Mouse (Mus musculus): ENCODE measurements around the gene Hdac4. TPM values are rescaled to one million over a fixed set of nuclear protein-coding genes. Genes with fewer than 3 reads are reported as not detected.

Gene Hdac4
- polyA plus RNA-seq, 1 experiment from 2014 or later: 20.3 TPM

DNA sequence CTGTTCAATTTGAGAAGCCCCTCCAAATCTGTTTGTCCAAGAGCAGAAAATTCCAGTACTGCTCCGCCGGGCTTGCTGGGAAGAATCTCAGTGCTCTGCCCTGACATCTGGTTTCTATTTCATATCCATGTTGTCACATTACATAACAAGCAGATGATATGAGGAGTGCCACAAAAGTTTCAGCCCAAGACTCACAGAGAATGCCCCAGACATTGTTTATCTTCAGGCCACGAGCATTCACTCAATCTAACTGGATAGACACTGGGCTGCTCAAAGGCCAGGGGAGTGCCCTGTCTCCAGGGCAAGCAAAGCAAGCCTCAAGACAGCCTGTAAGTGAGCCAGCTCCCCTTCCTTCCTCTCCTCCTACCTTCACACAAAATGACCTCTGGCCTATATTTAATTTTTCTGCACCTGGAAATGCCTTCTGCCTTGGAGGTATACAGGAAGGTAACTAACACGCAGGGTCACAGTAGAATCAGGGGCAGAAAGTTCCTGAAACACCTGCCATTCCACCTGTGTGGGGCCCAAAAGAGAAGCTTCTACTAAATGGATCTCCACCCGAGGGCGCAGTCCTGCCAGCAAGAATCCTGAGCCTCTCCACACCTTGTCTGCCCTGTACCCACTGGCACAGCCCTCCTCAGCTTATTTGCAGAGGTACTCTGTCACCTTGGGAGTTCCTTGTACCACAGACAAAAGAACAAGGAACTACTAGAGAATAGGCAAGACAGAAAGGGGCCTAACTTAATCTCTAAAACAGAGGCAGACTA, 82.1 kb downstream of the Hdac4 start:
- Histone ChIP-seq H3K9ac (replicated peaks; ENCODE audit: low read depth, low read length) (no peak overlapping the region), H3K27me3 (ENCODE audit: control insufficient read depth, insufficient read depth, low read length) (no peaks in the 10 kb centered on the region), H3K4me1 (ENCODE audit: control insufficient read depth, insufficient read depth, low read length) (peaks cover 9% of the 10 kb centered on the region), H3K36me3 (ENCODE audit: control insufficient read depth, insufficient read depth, low read length) (no peaks in the 10 kb centered on the region), H3K4me3 (ENCODE audit: low read depth, low read length) (no peak overlapping the region), H3K9me3 (ENCODE audit: control insufficient read depth, low read depth, low read length) (no peaks in the 10 kb centered on the region), H3K27ac (ENCODE audit: low read length) (peak overlapping the region; percentile 44; the same call in 1 of the 2 replicates), H3K4me2 (replicated peaks; ENCODE audit: low read depth, low read length) (no peak overlapping the region)
- ATAC-seq (ENCODE audit: insufficient number of reproducible peaks, insufficient read depth, low FRiP score, low read depth): peak; percentile 40
- WGBS: 34% methylated on average over 6 of the region's 6 CpGs

GRCm38 (mm10) chr1:92112591-92112990, 82.9 kb downstream of the Hdac4 start:
- Histone ChIP-seq H3K4me1 (ENCODE audit: control insufficient read depth, insufficient read depth, low read length) (peaks cover 9% of the 10 kb centered on the region), H3K4me3 (ENCODE audit: low read depth, low read length) (no peak overlapping the region), H3K9me3 (ENCODE audit: control insufficient read depth, low read depth, low read length) (no peaks in the 10 kb centered on the region), H3K27ac (ENCODE audit: low read length) (peak overlapping the region; percentile 44; the same call in 1 of the 2 replicates), H3K4me2 (replicated peaks; ENCODE audit: low read depth, low read length) (no peak overlapping the region), H3K27me3 (ENCODE audit: control insufficient read depth, insufficient read depth, low read length) (no peaks in the 10 kb centered on the region), H3K9ac (replicated peaks; ENCODE audit: low read depth, low read length) (no peak overlapping the region), H3K36me3 (ENCODE audit: control insufficient read depth, insufficient read depth, low read length) (no peaks in the 10 kb centered on the region)
- WGBS: 77% methylated on average over 5 of the region's 5 CpGs
- ATAC-seq (ENCODE audit: insufficient number of reproducible peaks, insufficient read depth, low FRiP score, low read depth): no peak

DNA sequence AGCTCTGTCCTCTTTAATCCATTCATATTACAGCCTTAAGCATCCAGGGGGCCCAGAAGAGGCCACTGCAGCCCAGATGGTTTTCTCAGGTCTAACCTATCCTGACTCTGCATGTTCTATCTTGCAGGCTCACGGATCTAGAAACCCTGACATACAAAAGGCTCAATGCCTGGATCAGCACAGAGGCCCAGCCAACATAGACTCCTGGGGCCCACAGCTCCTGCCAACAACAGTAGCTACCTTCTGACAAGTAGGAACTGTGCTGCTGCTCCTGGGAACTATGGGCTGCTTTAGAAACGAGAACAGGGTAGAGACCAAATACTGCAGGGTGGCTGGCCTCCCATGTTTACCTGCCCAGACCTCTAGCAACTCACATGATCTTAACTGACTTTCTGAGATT, 83.9 kb downstream of the Hdac4 start:
- H3K4me2 ChIP-seq (replicated peaks; ENCODE audit: low read depth, low read length): no peak overlapping the region

GRCm38 (mm10) chr1:92111026-92111425, 84.5 kb downstream of the Hdac4 start:
- peaks cover 9% of the 10 kb centered on the region for H3K4me1 ChIP-seq (ENCODE audit: control insufficient read depth, insufficient read depth, low read length)
- H3K9me3 ChIP-seq (ENCODE audit: control insufficient read depth, low read depth, low read length): no peaks in the 10 kb centered on the region
- H3K4me3 ChIP-seq (ENCODE audit: low read depth, low read length): no peak overlapping the region
- H3K4me2 ChIP-seq (replicated peaks; ENCODE audit: low read depth, low read length): no peak overlapping the region
- H3K27me3 ChIP-seq (ENCODE audit: control insufficient read depth, insufficient read depth, low read length): no peaks in the 10 kb centered on the region
- no peak for ATAC-seq (ENCODE audit: insufficient number of reproducible peaks, insufficient read depth, low FRiP score, low read depth)
- no peak overlapping the region; the same call in 1 of the 2 replicates for H3K27ac ChIP-seq (ENCODE audit: low read length)
- no peaks in the 10 kb centered on the region for H3K36me3 ChIP-seq (ENCODE audit: control insufficient read depth, insufficient read depth, low read length)
- no peak overlapping the region for H3K9ac ChIP-seq (replicated peaks; ENCODE audit: low read depth, low read length)
- WGBS: 82% methylated on average over 1 of the region's 1 CpGs

More for the DNA sequence above, 83.9 kb downstream of the Hdac4 start:
- ATAC-seq (ENCODE audit: insufficient number of reproducible peaks, insufficient read depth, low FRiP score, low read depth): 0 out of 2 replicates have a peak, but pooled peaks have one; percentile 43
- H3K9ac ChIP-seq (replicated peaks; ENCODE audit: low read depth, low read length): no peak overlapping the region
- peak overlapping the region; percentile 52; the same call in 1 of the 2 replicates for H3K27ac ChIP-seq (ENCODE audit: low read length)
- 62% methylated on average over 2 of the region's 2 CpGs for WGBS
- H3K36me3 ChIP-seq (ENCODE audit: control insufficient read depth, insufficient read depth, low read length): no peaks in the 10 kb centered on the region
- no peaks in the 10 kb centered on the region for H3K9me3 ChIP-seq (ENCODE audit: control insufficient read depth, low read depth, low read length)
- H3K27me3 ChIP-seq (ENCODE audit: control insufficient read depth, insufficient read depth, low read length): no peaks in the 10 kb centered on the region
- H3K4me1 ChIP-seq (ENCODE audit: control insufficient read depth, insufficient read depth, low read length): peaks cover 9% of the 10 kb centered on the region
- H3K4me3 ChIP-seq (ENCODE audit: low read depth, low read length): no peak overlapping the region

GRCm38 (mm10) chr1:92109221-92109620, 86.3 kb downstream of the Hdac4 start:
- no peak overlapping the region for H3K4me2 ChIP-seq (replicated peaks; ENCODE audit: low read depth, low read length)
- H3K27ac ChIP-seq (ENCODE audit: low read length): no peak overlapping the region
- no peaks in the 10 kb centered on the region for H3K36me3 ChIP-seq (ENCODE audit: control insufficient read depth, insufficient read depth, low read length)
- no peak overlapping the region for H3K9ac ChIP-seq (replicated peaks; ENCODE audit: low read depth, low read length)
- H3K4me3 ChIP-seq (ENCODE audit: low read depth, low read length): no peak overlapping the region
- H3K27me3 ChIP-seq (ENCODE audit: control insufficient read depth, insufficient read depth, low read length): no peaks in the 10 kb centered on the region
- no peak for ATAC-seq (ENCODE audit: insufficient number of reproducible peaks, insufficient read depth, low FRiP score, low read depth)
- no peaks in the 10 kb centered on the region for H3K9me3 ChIP-seq (ENCODE audit: control insufficient read depth, low read depth, low read length)
- H3K4me1 ChIP-seq (ENCODE audit: control insufficient read depth, insufficient read depth, low read length): peaks cover 9% of the 10 kb centered on the region
- 79% methylated on average over 1 of the region's 1 CpGs for WGBS

DNA sequence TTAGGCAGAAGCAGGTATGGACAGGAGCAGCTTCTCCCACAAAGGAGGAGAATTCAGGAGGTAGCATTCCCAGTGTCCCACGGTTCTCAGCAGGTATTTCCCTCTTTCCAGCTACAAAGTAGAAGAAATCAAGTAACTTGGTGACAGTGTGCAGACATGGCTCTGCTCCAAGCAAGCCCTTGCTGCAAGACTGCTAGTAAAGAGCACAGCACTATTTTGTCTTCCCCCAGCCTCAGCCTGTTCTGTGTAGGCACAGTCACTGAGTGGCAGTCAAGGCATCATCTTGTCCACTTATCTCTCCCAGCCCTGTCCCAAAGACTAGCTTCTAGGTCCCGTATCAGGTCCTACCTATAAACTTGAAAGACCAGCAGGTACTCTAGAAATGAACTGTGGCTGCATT, 86.9 kb downstream of the Hdac4 start:
- Histone ChIP-seq H3K27ac (ENCODE audit: low read length) (no peak overlapping the region), H3K4me3 (ENCODE audit: low read depth, low read length) (no peak overlapping the region), H3K9ac (replicated peaks; ENCODE audit: low read depth, low read length) (no peak overlapping the region), H3K9me3 (ENCODE audit: control insufficient read depth, low read depth, low read length) (no peaks in the 10 kb centered on the region), H3K27me3 (ENCODE audit: control insufficient read depth, insufficient read depth, low read length) (no peaks in the 10 kb centered on the region), H3K4me2 (replicated peaks; ENCODE audit: low read depth, low read length) (no peak overlapping the region), H3K4me1 (ENCODE audit: control insufficient read depth, insufficient read depth, low read length) (peaks cover 6% of the 10 kb centered on the region), H3K36me3 (ENCODE audit: control insufficient read depth, insufficient read depth, low read length) (no peaks in the 10 kb centered on the region)
- 73% methylated on average over 2 of the region's 2 CpGs for WGBS
- no peak for ATAC-seq (ENCODE audit: insufficient number of reproducible peaks, insufficient read depth, low FRiP score, low read depth)

DNA sequence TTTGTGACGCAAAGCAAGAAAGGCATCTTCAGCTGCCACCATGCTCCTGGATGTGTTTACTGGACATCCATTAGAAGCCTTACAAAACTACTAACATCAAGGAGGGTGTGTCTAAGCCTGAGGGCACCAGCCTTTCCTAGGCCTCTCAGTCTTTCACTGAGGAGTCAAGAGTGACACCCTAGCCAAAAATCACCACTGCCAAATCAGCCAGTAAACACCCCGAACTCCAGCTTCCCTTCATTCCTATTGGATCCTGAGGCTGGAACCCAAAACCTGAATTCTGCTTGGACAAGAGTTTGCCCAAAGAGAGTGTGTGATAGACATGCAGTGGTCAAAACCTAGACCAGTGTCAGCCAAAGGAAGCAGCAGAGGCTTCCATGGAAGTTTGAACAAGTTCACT, 87.5 kb downstream of the Hdac4 start:
- no peaks in the 10 kb centered on the region for H3K36me3 ChIP-seq (ENCODE audit: control insufficient read depth, insufficient read depth, low read length)
- H3K9ac ChIP-seq (replicated peaks; ENCODE audit: low read depth, low read length): no peak overlapping the region
- no peaks in the 10 kb centered on the region for H3K27me3 ChIP-seq (ENCODE audit: control insufficient read depth, insufficient read depth, low read length)
- no peaks in the 10 kb centered on the region for H3K9me3 ChIP-seq (ENCODE audit: control insufficient read depth, low read depth, low read length)
- no peak for ATAC-seq (ENCODE audit: insufficient number of reproducible peaks, insufficient read depth, low FRiP score, low read depth)
- 91% methylated on average over 2 of the region's 2 CpGs for WGBS
- H3K4me1 ChIP-seq (ENCODE audit: control insufficient read depth, insufficient read depth, low read length): peaks cover 3% of the 10 kb centered on the region; the same call in 1 of the 2 replicates
- H3K27ac ChIP-seq (ENCODE audit: low read length): no peak overlapping the region
- H3K4me3 ChIP-seq (ENCODE audit: low read depth, low read length): no peak overlapping the region
- no peak overlapping the region for H3K4me2 ChIP-seq (replicated peaks; ENCODE audit: low read depth, low read length)

DNA sequence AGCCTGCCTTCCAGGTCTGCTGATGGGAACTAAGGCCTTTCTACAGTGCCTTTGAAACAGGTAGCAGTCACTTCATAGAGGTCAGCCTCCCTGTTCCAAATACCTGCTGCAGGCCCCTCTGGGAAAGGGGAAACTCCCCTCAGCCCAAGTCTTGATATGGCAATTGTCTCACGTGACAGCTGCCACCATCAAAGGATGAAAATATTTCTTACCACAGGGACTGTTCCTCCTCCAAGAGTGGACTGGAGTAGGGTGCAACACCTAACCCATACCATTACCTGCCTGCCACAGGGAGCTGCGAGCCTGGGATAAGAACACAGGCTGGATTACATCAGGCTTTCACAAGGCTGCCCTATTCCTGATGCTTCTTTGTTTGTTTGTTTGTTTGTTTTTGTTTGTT, 88.0 kb downstream of the Hdac4 start:
- Histone ChIP-seq H3K4me2 (replicated peaks; ENCODE audit: low read depth, low read length) (no peak overlapping the region), H3K36me3 (ENCODE audit: control insufficient read depth, insufficient read depth, low read length) (no peaks in the 10 kb centered on the region), H3K4me1 (ENCODE audit: control insufficient read depth, insufficient read depth, low read length) (no peaks in the 10 kb centered on the region; the same call in 1 of the 2 replicates), H3K4me3 (ENCODE audit: low read depth, low read length) (no peak overlapping the region), H3K27me3 (ENCODE audit: control insufficient read depth, insufficient read depth, low read length) (no peaks in the 10 kb centered on the region), H3K9ac (replicated peaks; ENCODE audit: low read depth, low read length) (no peak overlapping the region), H3K27ac (ENCODE audit: low read length) (no peak overlapping the region), H3K9me3 (ENCODE audit: control insufficient read depth, low read depth, low read length) (no peaks in the 10 kb centered on the region)
- WGBS: 75% methylated on average over 2 of the region's 2 CpGs
- ATAC-seq (ENCODE audit: insufficient number of reproducible peaks, insufficient read depth, low FRiP score, low read depth): no peak

All from stomach, embryonic 14.5 days (tissue).